Mouse (Mus musculus) erythroblast, adult 5-6 weeks (primary cell): ENCODE data around the gene Elof1. TPM values are rescaled to one million over a fixed set of nuclear protein-coding genes. Genes with fewer than 3 reads are reported as not detected.

Experiments
- total RNA-seq, 2 experiments: library from RNA; stranded (forward) in 1 of 2; stranded (reverse) in 1 of 2; fragments of 150-400 nt in 1 of 2; fragments of 200-764, 138-1000 nt in 1 of 2; gene quantifications; 2 replicates each; pipeline versions ENCODE4 v1.2.3 to v1.2.4; 2015 to 2017; ENCODE audit warnings: low replicate concordance in 2 of 2

Gene Elof1
- total RNA-seq, 2 experiments from 2014 or later: 14.1 to 30.7 TPM

Other genes with a start within 250 kb of the Elof1 start
- gene Rab3d, start 199.0 kb downstream of the Elof1 start, total RNA-seq (2015; ENCODE audit: low replicate concordance): 17.1 and 21.5 TPM in 2 replicates
- 11.2 and 13.4 TPM in 2 replicates for gene Rab3d, start 199.0 kb downstream of the Elof1 start, total RNA-seq (2017; ENCODE audit: low replicate concordance)
- gene Ccdc159, start 189.7 kb downstream of the Elof1 start, total RNA-seq (2015; ENCODE audit: low replicate concordance): not detected in 2 replicates
- not detected in 2 replicates for gene Ccdc159, start 189.7 kb downstream of the Elof1 start, total RNA-seq (2017; ENCODE audit: low replicate concordance)
- 9.8 and 15.7 TPM in 2 replicates for gene Tmem205, start 189.6 kb downstream of the Elof1 start, total RNA-seq (2015; ENCODE audit: low replicate concordance)
- 1.5 TPM in 2 replicates for gene Tmem205, start 189.6 kb downstream of the Elof1 start, total RNA-seq (2017; ENCODE audit: low replicate concordance)
- 0.42 TPM in 1 of 2 replicates, not detected in the other for gene Plppr2, start 180.1 kb downstream of the Elof1 start, total RNA-seq (2015; ENCODE audit: low replicate concordance)
- gene Plppr2, start 180.1 kb downstream of the Elof1 start, total RNA-seq (2017; ENCODE audit: low replicate concordance): not detected in 2 replicates
- 0.58 and 1.5 TPM in 2 replicates for gene Swsap1, start 161.4 kb downstream of the Elof1 start, total RNA-seq (2015; ENCODE audit: low replicate concordance)
- gene Swsap1, start 161.4 kb downstream of the Elof1 start, total RNA-seq (2017; ENCODE audit: low replicate concordance): 3.8 and 6.6 TPM in 2 replicates
- gene Epor, start 153.7 kb downstream of the Elof1 start, total RNA-seq (2015; ENCODE audit: low replicate concordance): 68.1 and 70.3 TPM in 2 replicates
- 70.3 and 91.0 TPM in 2 replicates for gene Epor, start 153.7 kb downstream of the Elof1 start, total RNA-seq (2017; ENCODE audit: low replicate concordance)
- not detected in 2 replicates for gene Rgl3, start 127.7 kb downstream of the Elof1 start, total RNA-seq (2015; ENCODE audit: low replicate concordance)
- gene Rgl3, start 127.7 kb downstream of the Elof1 start, total RNA-seq (2017; ENCODE audit: low replicate concordance): not detected in 2 replicates
- gene Ccdc151, start 114.5 kb downstream of the Elof1 start, total RNA-seq (2015; ENCODE audit: low replicate concordance): 4.2 TPM in 1 of 2 replicates, not detected in the other
- gene Ccdc151, start 114.5 kb downstream of the Elof1 start, total RNA-seq (2017; ENCODE audit: low replicate concordance): 0.84 and 0.85 TPM in 2 replicates
- gene Prkcsh, start 114.4 kb downstream of the Elof1 start, total RNA-seq (2015; ENCODE audit: low replicate concordance): 13.1 and 13.4 TPM in 2 replicates
- gene Prkcsh, start 114.4 kb downstream of the Elof1 start, total RNA-seq (2017; ENCODE audit: low replicate concordance): 20.2 and 25.0 TPM in 2 replicates
- not detected in 2 replicates for gene Elavl3, start 65.1 kb downstream of the Elof1 start, total RNA-seq (2015; ENCODE audit: low replicate concordance)
- not detected in 2 replicates for gene Elavl3, start 65.1 kb downstream of the Elof1 start, total RNA-seq (2017; ENCODE audit: low replicate concordance)
- gene Gm49318, start 45.9 kb downstream of the Elof1 start, total RNA-seq (2015; ENCODE audit: low replicate concordance): not detected in 2 replicates
- not detected in 2 replicates for gene Gm49318, start 45.9 kb downstream of the Elof1 start, total RNA-seq (2017; ENCODE audit: low replicate concordance)
- gene Zfp653, start 45.8 kb downstream of the Elof1 start, total RNA-seq (2015; ENCODE audit: low replicate concordance): 1.0 and 4.0 TPM in 2 replicates
- gene Zfp653, start 45.8 kb downstream of the Elof1 start, total RNA-seq (2017; ENCODE audit: low replicate concordance): 1.6 and 2.8 TPM in 2 replicates
- 1.9 and 3.3 TPM in 2 replicates for gene Ecsit, start 31.7 kb downstream of the Elof1 start, total RNA-seq (2015; ENCODE audit: low replicate concordance)
- gene Ecsit, start 31.7 kb downstream of the Elof1 start, total RNA-seq (2017; ENCODE audit: low replicate concordance): 3.5 and 4.2 TPM in 2 replicates
- gene Cnn1, start 18.0 kb downstream of the Elof1 start, total RNA-seq (2015; ENCODE audit: low replicate concordance): not detected in 2 replicates
- gene Cnn1, start 18.0 kb downstream of the Elof1 start, total RNA-seq (2017; ENCODE audit: low replicate concordance): not detected in 2 replicates
- 10.8 and 20.7 TPM in 2 replicates for gene Acp5, start 18.5 kb upstream of the Elof1 start, total RNA-seq (2015; ENCODE audit: low replicate concordance)
- 9.8 and 18.1 TPM in 2 replicates for gene Acp5, start 18.5 kb upstream of the Elof1 start, total RNA-seq (2017; ENCODE audit: low replicate concordance)
- gene Pigyl, start 39.7 kb upstream of the Elof1 start, total RNA-seq (2015; ENCODE audit: low replicate concordance): 5.6 and 8.8 TPM in 2 replicates
- gene Pigyl, start 39.7 kb upstream of the Elof1 start, total RNA-seq (2017; ENCODE audit: low replicate concordance): 8.2 and 9.3 TPM in 2 replicates
- not detected in 2 replicates for gene Zfp872, start 70.9 kb upstream of the Elof1 start, total RNA-seq (2015; ENCODE audit: low replicate concordance)
- not detected in 2 replicates for gene Zfp872, start 70.9 kb upstream of the Elof1 start, total RNA-seq (2017; ENCODE audit: low replicate concordance)
- 6.5 and 25.4 TPM in 2 replicates for gene Zfp809, start 108.5 kb upstream of the Elof1 start, total RNA-seq (2015; ENCODE audit: low replicate concordance)
- gene Zfp809, start 108.5 kb upstream of the Elof1 start, total RNA-seq (2017; ENCODE audit: low replicate concordance): 11.0 and 14.8 TPM in 2 replicates
- 0.96 and 4.0 TPM in 2 replicates for gene Zfp599, start 142.7 kb upstream of the Elof1 start, total RNA-seq (2015; ENCODE audit: low replicate concordance)
- 0.17 TPM in 1 of 2 replicates, not detected in the other for gene Zfp599, start 142.7 kb upstream of the Elof1 start, total RNA-seq (2017; ENCODE audit: low replicate concordance)
- gene Zfp810, start 190.5 kb upstream of the Elof1 start, total RNA-seq (2015; ENCODE audit: low replicate concordance): 0.63 and 4.0 TPM in 2 replicates
- gene Zfp810, start 190.5 kb upstream of the Elof1 start, total RNA-seq (2017; ENCODE audit: low replicate concordance): 0.43 and 3.2 TPM in 2 replicates